Mouse (Mus musculus): ENCODE measurements around the gene Ubash3b. TPM values are rescaled to one million over a fixed set of nuclear protein-coding genes. Genes with fewer than 3 reads are reported as not detected.

The Ubash3b gene
- polyA plus RNA-seq, 1 experiment from 2014 or later, result 12.1 TPM

DNA sequence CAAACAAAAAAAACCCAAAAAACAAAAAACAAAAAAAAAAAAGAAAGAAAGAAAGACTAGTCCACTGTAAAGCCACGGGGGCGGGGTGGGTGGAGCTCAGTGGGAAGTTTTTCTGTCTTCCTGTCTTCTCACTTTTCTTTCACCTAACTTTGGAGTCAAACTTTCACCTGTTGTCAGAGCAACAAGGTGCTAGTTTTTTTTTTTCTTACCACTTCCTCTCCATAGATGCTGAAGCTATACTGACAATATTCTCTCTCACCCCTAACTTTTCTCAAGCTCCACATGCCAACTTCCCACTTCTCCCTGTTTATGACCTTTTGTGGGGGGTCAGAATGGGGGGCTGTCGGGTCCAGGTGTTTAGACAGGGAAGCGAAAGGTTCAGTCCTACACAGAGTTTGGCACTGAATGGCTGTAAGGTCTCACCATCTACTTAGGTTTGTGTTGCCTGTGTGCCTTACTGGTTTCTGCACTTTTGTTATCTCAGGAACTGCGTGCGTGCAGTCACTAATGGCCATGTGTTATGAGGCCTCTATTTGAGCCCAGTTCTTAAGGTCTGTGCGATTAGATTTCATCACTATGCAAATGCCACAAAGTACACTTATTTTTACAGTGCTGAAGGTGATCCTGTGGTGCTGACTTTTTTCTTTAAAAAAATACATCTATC lies 164.2 kb downstream of the Ubash3b start:
- H3K27ac ChIP-seq, result no peak overlapping the region

DNA sequence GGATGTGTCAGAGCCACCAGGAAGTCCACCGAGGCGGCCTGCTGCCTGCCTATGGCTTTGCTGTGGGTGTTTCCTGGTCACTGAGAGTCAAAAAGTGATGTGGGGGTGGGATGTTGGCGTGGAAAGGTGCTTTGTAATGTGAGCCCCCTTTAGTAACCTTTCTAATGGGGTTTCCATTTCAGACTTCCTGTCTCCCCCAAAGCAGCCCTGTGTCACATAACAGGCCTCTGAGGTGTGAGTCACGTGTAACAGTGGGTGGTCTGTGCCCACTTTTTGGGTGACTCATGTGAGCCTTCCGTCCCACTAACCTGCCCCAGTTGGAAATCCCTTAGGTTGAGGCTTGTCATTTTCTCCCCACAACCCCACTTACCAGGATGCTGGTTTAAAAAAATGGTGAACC lies 167.4 kb downstream of the Ubash3b start:
- Histone ChIP-seq H3K4me3 (replicated peaks) (no peak overlapping the region), H3K9me3 (no peaks in the 10 kb centered on the region), H3K4me1 (replicated peaks) (peaks cover 4% of the 10 kb centered on the region), H3K4me2 (replicated peaks) (no peak overlapping the region), H3K27me3 (no peaks in the 10 kb centered on the region), H3K36me3 (no peaks in the 10 kb centered on the region), H3K9ac (replicated peaks) (no peak overlapping the region), H3K27ac (no peak overlapping the region)
- no peak for ATAC-seq
- 91% methylated on average over 5 of the region's 5 CpGs for WGBS

More for the DNA sequence above, 164.2 kb downstream of the Ubash3b start:
- Histone ChIP-seq H3K36me3 (no peaks in the 10 kb centered on the region), H3K9ac (replicated peaks) (no peak overlapping the region), H3K4me2 (replicated peaks) (no peak overlapping the region), H3K4me3 (replicated peaks) (no peak overlapping the region), H3K4me1 (replicated peaks) (peaks cover 5% of the 10 kb centered on the region), H3K9me3 (no peaks in the 10 kb centered on the region), H3K27me3 (no peaks in the 10 kb centered on the region)
- WGBS, result 92% methylated on average over 7 of the region's 7 CpGs
- ATAC-seq, result no peak

DNA sequence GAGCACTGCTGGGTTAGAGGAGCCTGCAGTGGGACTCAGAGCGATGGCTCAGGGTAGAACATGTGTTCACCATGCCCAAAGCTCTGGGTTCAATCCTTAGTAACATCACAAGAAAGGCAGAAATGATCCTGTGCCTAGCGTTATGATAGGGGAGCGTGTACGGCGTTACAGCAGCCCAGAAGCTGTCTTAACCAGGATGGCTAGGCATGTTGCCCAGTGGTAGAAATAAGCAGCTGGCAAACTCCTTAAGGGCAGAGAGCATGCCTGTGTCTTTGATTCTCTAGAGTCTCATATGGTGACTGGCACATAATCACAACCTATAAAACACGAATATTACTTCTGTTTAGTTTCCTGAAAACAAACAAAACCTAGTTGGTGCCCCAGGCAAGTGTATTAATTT lies 170.0 kb downstream of the Ubash3b start:
- Histone ChIP-seq H3K4me2 (replicated peaks) (no peak overlapping the region), H3K4me1 (replicated peaks) (peaks cover 4% of the 10 kb centered on the region)
- 94% methylated on average over 6 of the region's 6 CpGs for WGBS

DNA sequence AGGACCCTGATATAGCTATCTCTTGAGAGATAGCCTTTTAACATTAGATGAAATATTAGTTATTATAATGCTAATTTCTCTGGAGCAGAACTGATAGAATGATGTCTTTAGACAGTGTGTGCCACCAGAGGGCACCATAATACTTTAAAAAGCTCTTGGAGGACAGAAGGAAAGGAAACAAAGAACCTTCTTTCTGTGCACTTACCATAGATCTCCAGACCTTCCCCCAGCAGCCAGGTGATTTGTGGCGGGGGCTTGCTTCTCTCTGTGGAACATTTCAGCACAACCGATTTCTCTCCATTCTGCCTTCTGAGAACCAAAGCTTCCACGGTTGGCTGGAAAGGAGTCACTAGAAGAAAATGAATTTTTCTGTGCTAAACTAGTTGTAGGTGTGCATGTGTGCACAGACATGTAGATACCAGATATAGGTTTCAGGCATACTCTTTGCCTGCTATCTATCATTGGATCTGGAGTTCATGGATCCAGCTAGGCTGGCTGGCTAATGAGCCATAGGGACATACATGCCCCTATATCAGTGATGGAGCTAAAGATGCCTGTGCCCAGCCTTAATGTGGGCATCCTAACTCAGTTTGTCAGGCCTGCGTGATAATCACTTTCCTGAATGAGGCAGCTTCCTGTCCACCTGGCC lies 171.4 kb downstream of the Ubash3b start:
- Histone ChIP-seq H3K27ac (peak overlapping the region; percentile 48), H3K27me3 (no peaks in the 10 kb centered on the region), H3K9ac (replicated peaks) (no peak overlapping the region; the same call in 1 of the 2 replicates), H3K9me3 (no peaks in the 10 kb centered on the region), H3K36me3 (no peaks in the 10 kb centered on the region), H3K4me2 (replicated peaks) (no peak overlapping the region), H3K4me3 (replicated peaks) (no peak overlapping the region), H3K4me1 (replicated peaks) (peaks cover 4% of the 10 kb centered on the region)
- 46% methylated on average over 4 of the region's 4 CpGs for WGBS
- ATAC-seq, result peak; percentile 83

More for the DNA sequence above, 170.0 kb downstream of the Ubash3b start:
- Histone ChIP-seq H3K27me3 (no peaks in the 10 kb centered on the region), H3K9me3 (no peaks in the 10 kb centered on the region), H3K4me3 (replicated peaks) (no peak overlapping the region), H3K9ac (replicated peaks) (no peak overlapping the region), H3K36me3 (no peaks in the 10 kb centered on the region), H3K27ac (no peak overlapping the region)
- no peak for ATAC-seq

DNA sequence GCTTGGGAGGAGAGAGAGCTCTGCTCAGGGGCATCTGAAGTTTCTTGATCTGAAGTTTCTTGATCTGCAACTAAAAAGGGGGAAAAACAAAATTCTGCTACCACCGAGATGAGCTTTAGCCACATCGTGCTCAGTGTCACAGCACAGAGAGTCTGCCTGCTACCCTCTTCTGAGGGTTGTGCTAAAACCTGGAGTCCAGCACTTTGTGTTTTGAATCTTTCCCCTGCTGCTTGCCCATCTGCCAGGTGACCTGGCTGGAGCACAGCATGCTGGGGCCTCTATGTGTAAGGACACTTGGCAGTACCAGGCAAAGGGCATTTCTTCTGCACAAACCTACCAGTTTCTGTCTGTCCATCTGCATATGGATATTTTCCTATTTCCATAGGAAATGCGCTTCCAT lies 177.2 kb downstream of the Ubash3b start:
- H3K4me1 ChIP-seq (replicated peaks), result no peaks in the 10 kb centered on the region
- no peaks in the 10 kb centered on the region for H3K9me3 ChIP-seq
- no peak overlapping the region for H3K4me3 ChIP-seq (replicated peaks)
- 63% methylated on average over 3 of the region's 3 CpGs for WGBS
- no peaks in the 10 kb centered on the region for H3K27me3 ChIP-seq
- no peak overlapping the region for H3K9ac ChIP-seq (replicated peaks)
- no peaks in the 10 kb centered on the region for H3K36me3 ChIP-seq
- H3K27ac ChIP-seq, result no peak overlapping the region
- H3K4me2 ChIP-seq (replicated peaks), result no peak overlapping the region
- no peak for ATAC-seq

DNA sequence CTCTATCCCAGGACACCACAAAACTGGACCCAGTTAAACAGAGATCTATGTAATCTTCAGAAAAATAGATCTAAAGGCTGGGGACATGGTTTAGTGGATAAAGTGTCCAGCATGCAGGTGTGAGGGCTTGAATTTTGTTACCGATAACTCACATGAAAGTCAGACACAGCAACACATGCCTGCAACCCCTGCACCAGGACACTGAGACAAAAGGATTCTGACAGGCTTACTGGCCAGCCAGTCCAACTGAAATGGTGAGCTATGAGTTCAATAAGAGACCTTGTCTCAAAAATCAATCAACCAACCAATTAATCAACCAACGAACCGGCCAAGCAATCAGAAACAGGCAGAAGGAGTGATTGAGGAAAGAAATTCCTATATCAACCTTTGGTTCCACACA lies 177.7 kb downstream of the Ubash3b start:
- ATAC-seq, result no peak
- no peaks in the 10 kb centered on the region for H3K27me3 ChIP-seq
- 91% methylated on average over 3 of the region's 3 CpGs for WGBS
- H3K9me3 ChIP-seq, result no peaks in the 10 kb centered on the region
- H3K9ac ChIP-seq (replicated peaks), result no peak overlapping the region
- no peaks in the 10 kb centered on the region for H3K36me3 ChIP-seq
- no peaks in the 10 kb centered on the region for H3K4me1 ChIP-seq (replicated peaks)
- H3K27ac ChIP-seq, result no peak overlapping the region
- no peak overlapping the region for H3K4me3 ChIP-seq (replicated peaks)
- no peak overlapping the region for H3K4me2 ChIP-seq (replicated peaks)

DNA sequence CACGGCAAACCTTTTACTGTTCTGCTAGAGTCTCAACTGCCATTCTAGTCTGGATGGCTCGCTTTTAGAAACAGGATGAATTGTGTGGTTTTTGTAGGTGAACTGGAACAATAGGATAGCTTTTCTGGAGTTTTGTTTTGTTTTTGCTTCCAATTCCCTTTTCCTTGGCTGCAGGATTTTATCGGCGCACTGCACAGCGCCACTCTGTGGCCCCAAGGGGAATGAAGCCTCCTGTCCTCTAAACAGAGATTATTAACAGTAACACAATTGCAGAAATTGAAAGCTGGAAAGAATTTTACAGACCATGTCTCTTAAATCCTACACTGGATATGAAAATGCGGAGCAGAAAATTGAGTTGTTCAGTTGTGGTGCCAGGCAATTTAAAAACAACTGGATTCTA lies 179.0 kb downstream of the Ubash3b start:
- H3K9ac ChIP-seq (replicated peaks), result no peak overlapping the region
- WGBS, result 32% methylated on average over 6 of the region's 6 CpGs
- no peak for ATAC-seq

DNA sequence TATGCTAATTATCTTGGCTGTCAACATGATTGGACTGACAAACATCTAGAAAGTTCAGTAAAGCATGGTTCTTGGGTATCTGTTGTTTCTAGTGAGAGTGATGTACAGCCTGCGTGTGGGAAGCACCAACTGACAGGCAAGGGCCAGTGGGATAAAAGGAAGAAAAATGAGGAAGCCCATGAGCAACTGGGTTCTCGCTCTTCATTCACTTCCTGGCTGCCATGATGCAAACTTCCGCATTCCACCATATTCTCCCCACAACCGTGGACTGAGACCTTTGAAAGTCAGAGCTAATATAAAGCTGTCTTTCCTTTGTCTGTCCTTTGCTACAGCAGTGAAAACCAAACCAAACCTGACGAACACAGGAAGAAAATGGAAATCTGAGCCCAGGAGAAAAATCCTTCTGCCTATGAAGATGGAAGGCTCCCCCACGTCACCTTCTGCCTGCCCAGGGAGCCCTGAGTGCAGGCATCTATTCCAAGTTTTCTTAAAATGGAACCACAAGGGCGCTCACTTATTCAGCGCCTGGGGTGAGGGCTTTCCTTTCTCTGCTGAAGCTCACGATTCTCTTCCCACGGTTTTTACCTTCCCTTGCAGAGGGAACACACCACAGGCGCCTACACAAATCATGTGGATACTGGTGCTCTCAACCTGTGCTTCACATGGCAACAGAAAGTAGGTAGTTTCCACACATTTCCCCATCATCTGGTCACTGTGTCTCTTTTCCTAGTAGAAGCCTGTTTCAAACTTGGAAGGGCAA lies 187.3 kb downstream of the Ubash3b start:
- H3K27me3 ChIP-seq, result no peaks in the 10 kb centered on the region
- no peak overlapping the region for H3K27ac ChIP-seq
- H3K4me2 ChIP-seq (replicated peaks), result no peak overlapping the region
- no peak for ATAC-seq
- no peaks in the 10 kb centered on the region for H3K4me1 ChIP-seq (replicated peaks)
- H3K9me3 ChIP-seq, result no peaks in the 10 kb centered on the region
- H3K4me3 ChIP-seq (replicated peaks), result no peak overlapping the region
- H3K36me3 ChIP-seq, result no peaks in the 10 kb centered on the region
- WGBS, result 78% methylated on average over 11 of the region's 11 CpGs
- H3K9ac ChIP-seq (replicated peaks), result no peak overlapping the region

More for the DNA sequence above, 179.0 kb downstream of the Ubash3b start:
- Histone ChIP-seq H3K27ac (no peak overlapping the region), H3K9me3 (no peaks in the 10 kb centered on the region), H3K27me3 (no peaks in the 10 kb centered on the region), H3K36me3 (no peaks in the 10 kb centered on the region), H3K4me2 (replicated peaks) (no peak overlapping the region), H3K4me3 (replicated peaks) (no peak overlapping the region), H3K4me1 (replicated peaks) (no peaks in the 10 kb centered on the region)

DNA sequence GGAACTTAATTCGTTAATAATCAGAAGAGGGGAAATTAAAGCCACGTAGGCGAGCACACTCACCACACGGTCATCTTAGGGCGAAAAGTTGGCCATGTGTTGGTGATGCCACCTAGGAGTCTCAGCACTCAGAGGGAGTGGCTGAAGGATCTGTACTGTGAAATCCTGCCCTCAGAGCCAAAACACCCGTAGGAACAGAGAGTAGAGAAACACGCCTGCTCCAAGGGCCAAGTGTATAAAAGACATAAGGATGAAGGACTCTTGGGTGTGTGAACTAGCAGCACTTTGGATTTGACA lies 197.1 kb downstream of the Ubash3b start:
- H3K27me3 ChIP-seq, result peaks cover 45% of the 10 kb centered on the region
- no peak overlapping the region for H3K27ac ChIP-seq
- H3K4me1 ChIP-seq (replicated peaks), result peaks cover 18% of the 10 kb centered on the region
- no peaks in the 10 kb centered on the region for H3K36me3 ChIP-seq
- peak overlapping the region; percentile 94 for H3K4me2 ChIP-seq (replicated peaks)
- ATAC-seq, result peak; percentile 63; the same call in 1 of the 2 replicates
- no peaks in the 10 kb centered on the region for H3K9me3 ChIP-seq
- H3K9ac ChIP-seq (replicated peaks), result peak overlapping the region; percentile 76
- peak overlapping the region; percentile 55 for H3K4me3 ChIP-seq (replicated peaks)
- 12% methylated on average over 7 of the region's 7 CpGs for WGBS

DNA sequence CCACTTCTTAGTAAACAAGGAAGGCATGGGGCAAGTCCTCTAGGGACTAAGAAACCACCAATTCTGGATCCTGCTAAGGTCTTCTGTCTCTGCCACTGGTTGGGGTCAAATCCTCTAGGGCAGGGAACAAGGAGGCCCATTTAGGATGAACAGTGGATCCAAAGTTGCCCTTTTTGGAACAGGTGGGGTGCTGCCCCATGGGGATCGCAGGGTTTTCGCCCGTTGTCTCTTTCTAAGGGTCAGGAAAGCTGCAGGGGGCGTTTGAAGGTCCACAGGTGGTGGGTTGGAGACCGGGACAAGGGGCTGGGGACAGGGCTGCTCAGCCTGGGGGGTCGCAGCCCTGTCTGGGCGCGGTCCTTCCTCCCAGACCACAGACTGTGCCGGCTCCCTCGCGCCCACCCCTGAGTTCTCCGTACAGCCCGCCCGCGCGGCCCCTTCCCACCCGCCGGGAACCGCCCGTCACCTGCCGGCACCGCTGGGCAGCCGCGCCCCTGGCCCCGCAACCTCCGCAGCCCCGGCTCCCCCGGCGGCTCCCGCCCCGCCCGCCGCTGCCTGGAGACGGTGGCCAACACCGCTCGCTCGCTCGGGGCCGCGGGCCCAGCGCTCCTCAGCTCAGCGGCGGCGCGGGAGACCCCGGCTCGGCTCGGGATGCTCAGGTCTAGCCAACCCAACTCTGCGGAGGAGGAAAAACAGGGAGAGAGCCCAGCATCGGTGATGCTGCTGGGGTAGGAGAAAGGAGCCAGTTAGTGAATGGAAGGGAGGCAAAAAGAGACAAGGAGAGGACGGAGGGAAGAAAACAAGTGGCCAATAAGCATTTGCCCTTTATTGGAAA lies 197.7 kb downstream of the Ubash3b start, which contains the start of gene Jhy:
Jhy (minus strand) TSS at position 533 of the 832 bp plus-strand sequence.
- peak; percentile 89 for ATAC-seq
- peak within 1 kb of the TSS; percentile 94 for H3K4me2 ChIP-seq (replicated peaks)
- H3K27me3 ChIP-seq, result peaks cover 45% of the 10 kb centered on the region
- WGBS, result under 1% methylated on average over 44 of the region's 51 CpGs
- H3K4me1 ChIP-seq (replicated peaks), result peaks cover 18% of the 10 kb centered on the region
- H3K9ac ChIP-seq (replicated peaks), result peak within 1 kb of the TSS; percentile 76
- H3K36me3 ChIP-seq, result no peaks in the 10 kb centered on the region
- H3K27ac ChIP-seq, result 0 out of 2 replicates have a peak within 1 kb of the TSS, but pooled peaks have one; percentile 35
- peak within 1 kb of the TSS; percentile 55 for H3K4me3 ChIP-seq (replicated peaks)
- H3K9me3 ChIP-seq, result no peaks in the 10 kb centered on the region

DNA sequence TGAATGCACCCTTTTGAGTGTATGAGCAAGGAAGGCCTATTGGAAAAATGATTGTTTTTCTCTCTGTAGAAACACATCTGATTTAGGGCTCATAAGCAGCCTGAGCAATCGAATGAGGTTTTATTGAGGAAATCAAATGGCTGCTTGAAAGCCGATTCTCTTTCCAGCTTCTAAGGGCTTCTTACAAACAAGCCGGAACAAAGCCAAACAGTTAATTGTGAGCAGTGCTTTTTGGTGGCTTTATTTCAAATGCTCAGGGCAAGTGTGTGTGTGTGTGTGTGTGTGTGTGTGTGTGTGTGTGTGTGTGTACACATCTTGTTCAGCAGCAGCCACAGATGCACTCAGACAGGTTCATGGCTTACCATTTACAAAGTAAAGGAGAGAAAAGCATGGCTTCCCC lies 200.1 kb downstream of the Ubash3b start:
- Histone ChIP-seq H3K9ac (replicated peaks) (no peak overlapping the region), H3K36me3 (no peaks in the 10 kb centered on the region), H3K4me3 (replicated peaks) (no peak overlapping the region), H3K27ac (peak overlapping the region; percentile 36; the same call in 1 of the 2 replicates), H3K9me3 (no peaks in the 10 kb centered on the region), H3K4me1 (replicated peaks) (peaks cover 18% of the 10 kb centered on the region), H3K27me3 (peaks cover 45% of the 10 kb centered on the region), H3K4me2 (replicated peaks) (no peak overlapping the region)
- WGBS, result 67% methylated on average over 3 of the region's 3 CpGs
- ATAC-seq, result no peak
